Mouse (Mus musculus): ENCODE measurements around the gene Lrrc29. TPM values are rescaled to one million over a fixed set of nuclear protein-coding genes. Genes with fewer than 3 reads are reported as not detected.

Lrrc29 gene
- polyA plus RNA-seq, 2 experiments = 1.9 to 3.2 TPM

GRCm38 (mm10) chr8:105354549-105354948 is 28.5 kb upstream of the Lrrc29 start:
- Histone ChIP-seq H3K4me1 (ENCODE audit: control insufficient read depth, insufficient read depth, low read length) (peaks cover 11% of the 10 kb centered on the region), H3K27me3 (ENCODE audit: control insufficient read depth, insufficient read depth, low read length) (no peaks in the 10 kb centered on the region), H3K4me2 (replicated peaks; ENCODE audit: low read depth, low read length, severe bottlenecking) (no peak overlapping the region), H3K27ac (replicated peaks; ENCODE audit: low read depth, low read length) (no peak overlapping the region), H3K9me3 (ENCODE audit: control insufficient read depth, low read length) (no peaks in the 10 kb centered on the region), H3K36me3 (ENCODE audit: control insufficient read depth, insufficient read depth, low read length) (peaks cover 41% of the 10 kb centered on the region), H3K4me3 (replicated peaks; ENCODE audit: low read length) (no peak overlapping the region), H3K9ac (ENCODE audit: low read depth, low read length, severe bottlenecking) (no peak overlapping the region)
- DNase-seq (ENCODE audit: low spot score) = no peak
- TF ChIP-seq POLR2A (IDR thresholded peaks at IDR 0.05; ENCODE audit: borderline replicate concordance, extremely low read depth, insufficient read depth, insufficient read length) = no peak
- ATAC-seq (ENCODE audit: low FRiP score, low read depth) = no peak
- 75% methylated on average over 4 of the region's 4 CpGs for WGBS

- no peak overlapping the region for H3K4me3 ChIP-seq (replicated peaks; ENCODE audit: low read length)
- ATAC-seq (ENCODE audit: low FRiP score, low read depth) (no peak), DNase-seq (ENCODE audit: low spot score) (no peak)
- H3K4me2 ChIP-seq (replicated peaks; ENCODE audit: low read depth, low read length, severe bottlenecking) = no peak overlapping the region
- H3K36me3 ChIP-seq (ENCODE audit: control insufficient read depth, insufficient read depth, low read length) = peaks cover 37% of the 10 kb centered on the region
- 61% methylated on average over 8 of the region's 8 CpGs for WGBS
- H3K27ac ChIP-seq (replicated peaks; ENCODE audit: low read depth, low read length) = no peak overlapping the region
- TF ChIP-seq POLR2A (IDR thresholded peaks at IDR 0.05; ENCODE audit: borderline replicate concordance, extremely low read depth, insufficient read depth, insufficient read length) = no peak
- no peaks in the 10 kb centered on the region for H3K9me3 ChIP-seq (ENCODE audit: control insufficient read depth, low read length)
- H3K9ac ChIP-seq (ENCODE audit: low read depth, low read length, severe bottlenecking) = no peak overlapping the region
- H3K4me1 ChIP-seq (ENCODE audit: control insufficient read depth, insufficient read depth, low read length) = peaks cover 11% of the 10 kb centered on the region
- H3K27me3 ChIP-seq (ENCODE audit: control insufficient read depth, insufficient read depth, low read length) = no peaks in the 10 kb centered on the region
Observed at GRCm38 (mm10) chr8:105353583-105354135, 27.6 kb upstream of the Lrrc29 start.

- peaks cover 6% of the 10 kb centered on the region; the same call in 1 of the 2 replicates for H3K36me3 ChIP-seq (ENCODE audit: control insufficient read depth, insufficient read depth, low read length)
- ATAC-seq (ENCODE audit: low FRiP score, low read depth) (no peak), DNase-seq (ENCODE audit: low spot score) (no peak)
- 0 out of 2 replicates have a peak overlapping the region, but pooled peaks have one; percentile 70 for H3K9ac ChIP-seq (ENCODE audit: low read depth, low read length, severe bottlenecking)
- no peaks in the 10 kb centered on the region for H3K9me3 ChIP-seq (ENCODE audit: control insufficient read depth, low read length)
- H3K4me1 ChIP-seq (ENCODE audit: control insufficient read depth, insufficient read depth, low read length) = peaks cover 21% of the 10 kb centered on the region
- WGBS = 28% methylated on average over 7 of the region's 7 CpGs
- H3K27me3 ChIP-seq (ENCODE audit: control insufficient read depth, insufficient read depth, low read length) = no peaks in the 10 kb centered on the region
- no peak for TF ChIP-seq POLR2A (IDR thresholded peaks at IDR 0.05; ENCODE audit: borderline replicate concordance, extremely low read depth, insufficient read depth, insufficient read length)
- peak overlapping the region; percentile 70 for H3K4me2 ChIP-seq (replicated peaks; ENCODE audit: low read depth, low read length, severe bottlenecking)
- peak overlapping the region; percentile 68 for H3K4me3 ChIP-seq (replicated peaks; ENCODE audit: low read length)
- no peak overlapping the region for H3K27ac ChIP-seq (replicated peaks; ENCODE audit: low read depth, low read length)
Observed at GRCm38 (mm10) chr8:105350186-105350585, 24.1 kb upstream of the Lrrc29 start.

- DNase-seq (ENCODE audit: low spot score) (no peak), ATAC-seq (ENCODE audit: low FRiP score, low read depth) (0 out of 2 replicates have a peak, but pooled peaks have one; percentile 15)
- Histone ChIP-seq H3K4me2 (replicated peaks; ENCODE audit: low read depth, low read length, severe bottlenecking) (peak overlapping the region; percentile 70), H3K27ac (replicated peaks; ENCODE audit: low read depth, low read length) (peak overlapping the region; percentile 76), H3K9me3 (ENCODE audit: control insufficient read depth, low read length) (no peaks in the 10 kb centered on the region), H3K4me3 (replicated peaks; ENCODE audit: low read length) (peak overlapping the region; percentile 68), H3K9ac (ENCODE audit: low read depth, low read length, severe bottlenecking) (peak overlapping the region; percentile 70), H3K4me1 (ENCODE audit: control insufficient read depth, insufficient read depth, low read length) (peaks cover 21% of the 10 kb centered on the region), H3K27me3 (ENCODE audit: control insufficient read depth, insufficient read depth, low read length) (no peaks in the 10 kb centered on the region), H3K36me3 (ENCODE audit: control insufficient read depth, insufficient read depth, low read length) (0 out of 2 replicates have a peak, but pooled peaks cover 4% of the 10 kb centered on the region)
- 2% methylated on average over 18 of the region's 48 CpGs for WGBS
- TF ChIP-seq POLR2A (IDR thresholded peaks at IDR 0.05; ENCODE audit: borderline replicate concordance, extremely low read depth, insufficient read depth, insufficient read length) = no peak
Observed at GRCm38 (mm10) chr8:105349096-105349771, 23.2 kb upstream of the Lrrc29 start.

GRCm38 (mm10) chr8:105348450-105349095 is 22.5 kb upstream of the Lrrc29 start, which contains the start of gene Slc9a5:
TSS of gene Slc9a5 (plus strand) at chr8:105348843.
- peak; percentile 8; the same call in 1 of the 2 replicates for ATAC-seq (ENCODE audit: low FRiP score, low read depth)
- Histone ChIP-seq H3K36me3 (ENCODE audit: control insufficient read depth, insufficient read depth, low read length) (no peaks in the 10 kb centered on the region), H3K27me3 (ENCODE audit: control insufficient read depth, insufficient read depth, low read length) (no peaks in the 10 kb centered on the region), H3K9ac (ENCODE audit: low read depth, low read length, severe bottlenecking) (peak within 1 kb of the TSS; percentile 70), H3K27ac (replicated peaks; ENCODE audit: low read depth, low read length) (peak within 1 kb of the TSS; percentile 76), H3K9me3 (ENCODE audit: control insufficient read depth, low read length) (no peaks in the 10 kb centered on the region), H3K4me2 (replicated peaks; ENCODE audit: low read depth, low read length, severe bottlenecking) (peak within 1 kb of the TSS; percentile 70), H3K4me1 (ENCODE audit: control insufficient read depth, insufficient read depth, low read length) (peaks cover 16% of the 10 kb centered on the region), H3K4me3 (replicated peaks; ENCODE audit: low read length) (peak within 1 kb of the TSS; percentile 68)
- peak; percentile 80 for DNase-seq (ENCODE audit: low spot score)
- TF ChIP-seq POLR2A (IDR thresholded peaks at IDR 0.05; ENCODE audit: borderline replicate concordance, extremely low read depth, insufficient read depth, insufficient read length) = no peak
- under 1% methylated on average over 34 of the region's 34 CpGs for WGBS

Data from limb, embryonic 14.5 days (tissue).